Mouse (Mus musculus) inflammation-experienced regulatory T-cells, adult 16 weeks (primary cell): ENCODE data around the gene Gab2. TPM values are rescaled to one million over a fixed set of nuclear protein-coding genes. Genes with fewer than 3 reads are reported as not detected.

Experiments
- polyA plus RNA-seq: library from polyadenylated mRNA; unstranded; fragments of 100-300 nt; shearing (Covaris generic); gene quantifications from one replicate; pipeline ENCODE4 v1.2.1, GENCODE M21; 2017

Gab2 gene
- polyA plus RNA-seq = not detected

DNA sequence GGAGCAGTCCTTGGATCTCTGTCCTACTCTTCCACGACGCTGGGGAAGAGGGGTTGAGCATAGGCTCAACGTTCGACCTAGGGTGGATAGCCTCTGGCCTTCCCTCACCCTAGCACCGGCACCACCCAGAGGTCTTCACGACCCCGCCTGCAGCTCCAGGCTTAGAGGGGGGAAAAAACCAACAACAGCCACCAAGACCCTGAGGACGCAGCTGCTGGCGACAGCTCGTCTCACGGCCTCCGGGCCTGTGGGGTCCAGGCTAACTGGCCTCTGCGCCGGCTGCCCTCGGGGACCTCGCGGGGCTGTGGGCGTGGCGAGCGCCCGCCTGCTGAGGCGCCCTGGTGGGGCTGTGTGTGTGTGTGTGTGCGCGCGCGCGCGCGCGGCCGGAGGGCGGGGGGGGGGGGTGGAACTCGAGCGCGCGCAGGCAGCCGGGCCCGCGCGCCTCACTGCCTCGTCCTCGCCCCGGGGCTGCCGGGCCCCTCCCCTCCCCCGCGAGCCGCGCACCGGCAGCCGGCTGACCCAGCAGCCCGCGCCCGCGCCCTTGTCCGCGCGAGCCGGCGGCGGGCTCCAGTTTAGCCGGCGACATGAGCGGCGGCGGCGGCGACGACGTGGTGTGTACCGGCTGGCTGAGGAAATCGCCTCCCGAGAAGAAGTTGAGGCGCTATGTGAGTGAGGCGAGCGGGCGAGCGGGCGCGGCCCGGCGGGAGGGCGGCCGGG is at the start of gene Gab2:
Gab2 (plus strand) TSS at position 345 of the 717 bp plus-strand sequence.

DNA sequence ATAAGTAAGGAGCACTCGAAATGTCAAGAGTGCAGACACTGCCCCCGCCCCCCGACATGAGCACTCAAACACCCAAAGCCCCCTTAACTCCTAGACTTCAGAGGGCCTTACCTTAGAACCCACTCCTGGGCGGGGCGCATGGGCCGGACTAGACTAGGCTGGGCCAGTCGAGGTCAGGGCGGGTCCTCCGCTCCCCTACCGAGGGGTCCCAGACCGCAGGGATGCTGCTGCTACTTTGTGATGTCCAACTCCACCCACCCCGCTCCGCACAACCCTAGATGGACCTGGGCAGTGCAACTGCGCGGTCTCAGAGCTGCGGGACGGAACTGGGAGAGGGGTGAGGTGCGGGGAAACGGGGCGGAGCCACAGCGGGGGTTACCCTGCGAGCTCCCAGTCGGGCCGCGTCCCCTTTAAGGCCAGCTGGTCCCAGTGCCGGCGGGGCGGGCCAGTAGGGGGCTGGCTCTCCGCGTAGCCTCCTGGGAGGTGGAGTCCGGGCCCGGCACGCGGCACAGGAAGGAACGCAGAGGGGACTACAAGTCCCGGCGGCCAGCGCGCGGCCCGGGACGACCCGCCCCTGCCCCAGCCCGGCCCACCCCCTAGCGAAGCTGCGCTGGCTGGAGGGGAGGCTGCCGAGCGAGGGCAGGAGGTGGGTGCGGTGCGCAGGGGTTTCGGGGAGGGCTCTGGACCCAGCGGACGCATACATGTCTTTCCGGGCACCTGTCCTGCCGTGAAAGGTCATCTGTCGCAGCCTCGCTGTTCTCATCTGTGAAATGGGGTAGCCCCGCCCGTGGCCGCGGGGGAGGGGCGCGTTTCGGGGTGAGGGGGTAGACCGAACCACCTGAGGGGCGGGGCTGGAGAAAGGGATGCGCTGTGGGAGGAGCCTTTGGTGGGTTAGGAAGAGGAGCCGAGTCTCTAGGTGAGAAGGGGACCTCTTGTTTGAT is 250.6 kb downstream of the Gab2 start, which contains the start of the genes Usp35 and Kctd21:
Usp35 (minus strand) TSS at position 295 of the 941 bp plus-strand sequence.
Kctd21 (plus strand) TSS at position 602 of the 941 bp plus-strand sequence.

Other genes starting within 250 kb of the Gab2 start
- 31.9 TPM for gene Nars2, start 130.1 kb upstream of the Gab2 start, polyA plus RNA-seq